Mouse (Mus musculus) stomach, embryonic 14.5 days (tissue): ENCODE measurements around the gene Ptprb. TPM values are rescaled to one million over a fixed set of nuclear protein-coding genes. Genes with fewer than 3 reads are reported as not detected.

Experiments used
- ATAC-seq: fragments of 200-750 bp; cut with Nextera tagmentation; 2 replicates; pipeline ENCODE4 v1.8.0; 2017; ENCODE audit warnings: low read depth, moderate TSS enrichment; ENCODE audit not compliant: insufficient number of reproducible peaks, insufficient read depth, low FRiP score
- H3K27ac ChIP-seq: fragments of 300-500 bp; sonication (generic); 2 replicates; pipeline ENCODE4 v1.5.1; 2014; ENCODE audit warnings: mild to moderate bottlenecking, low read length, moderate library complexity, mixed read lengths
- H3K27me3 ChIP-seq: fragments of 300-500 bp; sonication (generic); 2 replicates; pipeline ENCODE4 v1.6.1; 2014; ENCODE audit warnings: low read length, control low read depth, mixed read lengths; ENCODE audit not compliant: control insufficient read depth, insufficient read depth
- H3K36me3 ChIP-seq: fragments of 300-500 bp; sonication (generic); 2 replicates; pipeline ENCODE4 v1.6.1; 2014; ENCODE audit warnings: mild to moderate bottlenecking, control low read depth, low read length, moderate library complexity, mixed read lengths; ENCODE audit not compliant: control insufficient read depth, insufficient read depth
- H3K4me1 ChIP-seq: fragments of 300-500 bp; sonication (generic); 2 replicates; pipeline ENCODE4 v1.6.1; 2014; ENCODE audit warnings: low read length, control low read depth, mixed read lengths; ENCODE audit not compliant: control insufficient read depth, insufficient read depth
- H3K4me2 ChIP-seq: fragments of 300-500 bp; sonication (generic); replicated peaks from 2 replicates; pipeline ENCODE4 v1.6.1; 2014; ENCODE audit warnings: low read depth, low read length, control low read depth
- H3K4me3 ChIP-seq: fragments of 300-500 bp; sonication (generic); 2 replicates; pipeline ENCODE4 v1.5.1; 2014; ENCODE audit warnings: low read depth, low read length, control low read depth
- H3K9ac ChIP-seq: fragments of 300-500 bp; sonication (generic); replicated peaks from 2 replicates; pipeline ENCODE4 v1.6.1; 2014; ENCODE audit warnings: low read depth, mild to moderate bottlenecking, control low read depth, low read length, moderate library complexity, mixed read lengths
- H3K9me3 ChIP-seq: fragments of 300-500 bp; sonication (generic); 2 replicates; pipeline ENCODE4 v1.6.1; 2016; ENCODE audit warnings: low read depth, low read length, control low read depth; ENCODE audit not compliant: control insufficient read depth
- WGBS: fragments of 180-500 bp; shearing (Covaris S2); extraction: QIAGEN DNeasy Blood & Tissue Kit; methylation state at CpG from one replicate; pipeline ENCODE4 v1.1.7; 2014; 5-methylcytosine and 5-hydroxymethylcytosine counted together
- polyA plus RNA-seq: library from polyadenylated mRNA; unstranded; fragments of >200 nt; fragmentation: Nextera tagmentation; extraction: Ambion mirVana; gene quantifications from 2 replicates; pipeline ENCODE4 v1.2.1, GENCODE M21; 2014

Ptprb gene
- polyA plus RNA-seq, 1 experiment from 2014 or later: 5.9 TPM

GRCm38 (mm10) chr10:116334120-116334519 is 58.8 kb downstream of the Ptprb start:
- no peak for ATAC-seq

DNA sequence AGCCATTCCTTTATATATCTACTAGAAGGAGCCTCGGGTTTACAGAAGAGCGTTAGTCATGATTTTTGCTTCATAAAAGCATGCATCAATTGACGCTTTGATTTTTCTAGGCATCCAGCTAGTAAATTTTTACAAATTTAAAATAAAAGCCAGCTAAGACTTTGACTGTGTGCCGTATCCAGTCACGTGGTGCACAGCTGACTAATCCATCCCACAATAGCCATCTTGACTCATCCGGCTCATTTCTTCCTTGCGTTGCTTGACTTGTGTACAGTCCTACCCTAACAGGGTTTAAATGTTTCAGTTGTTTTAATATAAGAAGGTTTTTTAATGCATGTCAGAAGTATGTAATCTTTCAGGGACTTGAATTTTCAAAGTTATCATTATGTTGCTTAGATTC is 60.0 kb downstream of the Ptprb start:
- Histone ChIP-seq H3K9me3 (no peaks in the 10 kb centered on the region), H3K27ac (no peak overlapping the region), H3K4me2 (no peak overlapping the region), H3K4me3 (no peak overlapping the region), H3K4me1 (no peaks in the 10 kb centered on the region; the same call in 1 of the 2 replicates), H3K36me3 (no peaks in the 10 kb centered on the region), H3K27me3 (no peaks in the 10 kb centered on the region), H3K9ac (no peak overlapping the region)
- WGBS: 94% methylated on average over 7 of the region's 7 CpGs
- no peak for ATAC-seq

More at GRCm38 (mm10) chr10:116334120-116334519, 58.8 kb downstream of the Ptprb start:
- H3K4me3 ChIP-seq: no peak overlapping the region
- no peak overlapping the region for H3K4me2 ChIP-seq
- H3K9me3 ChIP-seq: no peaks in the 10 kb centered on the region
- no peaks in the 10 kb centered on the region for H3K27me3 ChIP-seq
- H3K9ac ChIP-seq: no peak overlapping the region
- 93% methylated on average over 7 of the region's 7 CpGs for WGBS
- H3K27ac ChIP-seq: no peak overlapping the region
- no peaks in the 10 kb centered on the region for H3K36me3 ChIP-seq
- H3K4me1 ChIP-seq: no peaks in the 10 kb centered on the region; the same call in 1 of the 2 replicates

DNA sequence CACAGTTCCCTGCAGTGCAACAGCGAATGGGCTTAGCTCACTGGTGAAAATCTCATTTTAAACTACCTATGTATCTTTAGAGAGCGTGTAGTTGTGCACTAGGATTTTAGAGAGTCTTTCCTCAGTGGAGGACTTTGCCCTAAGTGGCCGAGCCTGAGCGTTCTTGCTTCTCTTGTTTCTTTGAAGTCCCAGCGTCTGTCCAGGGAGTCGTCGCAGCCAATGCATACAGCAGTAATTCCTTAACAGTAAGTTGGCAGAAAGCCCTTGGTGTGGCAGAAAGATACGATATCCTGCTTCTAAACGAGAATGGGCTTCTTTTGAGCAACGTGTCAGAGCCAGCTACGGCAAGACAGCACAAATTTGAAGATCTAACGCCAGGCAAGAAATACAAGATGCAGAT is 65.9 kb downstream of the Ptprb start:
- no peak for ATAC-seq
- Histone ChIP-seq H3K4me1 (no peaks in the 10 kb centered on the region), H3K4me3 (no peak overlapping the region), H3K36me3 (no peaks in the 10 kb centered on the region), H3K4me2 (no peak overlapping the region), H3K27me3 (no peaks in the 10 kb centered on the region), H3K9me3 (no peaks in the 10 kb centered on the region), H3K9ac (no peak overlapping the region), H3K27ac (no peak overlapping the region)
- 79% methylated on average over 12 of the region's 12 CpGs for WGBS

GRCm38 (mm10) chr10:116346618-116347184 is 71.4 kb downstream of the Ptprb start:
- Histone ChIP-seq H3K9me3 (no peaks in the 10 kb centered on the region), H3K4me1 (no peaks in the 10 kb centered on the region), H3K9ac (no peak overlapping the region), H3K36me3 (no peaks in the 10 kb centered on the region), H3K4me3 (no peak overlapping the region), H3K27ac (no peak overlapping the region), H3K27me3 (no peaks in the 10 kb centered on the region), H3K4me2 (no peak overlapping the region)
- no peak for ATAC-seq
- WGBS: 81% methylated on average over 15 of the region's 15 CpGs

DNA sequence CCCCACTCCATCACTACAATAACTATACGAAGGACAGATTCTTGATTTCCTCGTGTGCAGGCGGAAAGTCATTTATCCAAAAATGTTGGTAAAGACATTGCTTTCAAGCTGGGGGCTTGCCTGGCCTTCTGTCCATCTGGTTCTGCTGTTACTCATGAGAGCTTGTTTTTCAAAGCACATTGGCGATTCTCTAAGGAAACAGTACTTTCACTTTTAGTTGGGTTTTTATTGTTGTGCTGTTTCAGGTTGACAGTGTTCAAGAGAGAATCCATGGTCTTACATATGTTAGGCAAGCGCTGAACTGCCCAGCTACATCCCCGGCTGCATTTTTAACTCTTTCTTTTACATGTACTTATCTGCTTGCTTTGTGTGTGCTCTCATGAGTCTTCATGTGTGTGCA is 73.7 kb downstream of the Ptprb start:
- Histone ChIP-seq H3K9ac (no peak overlapping the region), H3K4me3 (no peak overlapping the region), H3K4me2 (no peak overlapping the region), H3K27ac (no peak overlapping the region), H3K36me3 (no peaks in the 10 kb centered on the region), H3K27me3 (no peaks in the 10 kb centered on the region), H3K9me3 (no peaks in the 10 kb centered on the region), H3K4me1 (no peaks in the 10 kb centered on the region)
- ATAC-seq: no peak
- 88% methylated on average over 6 of the region's 6 CpGs for WGBS

DNA sequence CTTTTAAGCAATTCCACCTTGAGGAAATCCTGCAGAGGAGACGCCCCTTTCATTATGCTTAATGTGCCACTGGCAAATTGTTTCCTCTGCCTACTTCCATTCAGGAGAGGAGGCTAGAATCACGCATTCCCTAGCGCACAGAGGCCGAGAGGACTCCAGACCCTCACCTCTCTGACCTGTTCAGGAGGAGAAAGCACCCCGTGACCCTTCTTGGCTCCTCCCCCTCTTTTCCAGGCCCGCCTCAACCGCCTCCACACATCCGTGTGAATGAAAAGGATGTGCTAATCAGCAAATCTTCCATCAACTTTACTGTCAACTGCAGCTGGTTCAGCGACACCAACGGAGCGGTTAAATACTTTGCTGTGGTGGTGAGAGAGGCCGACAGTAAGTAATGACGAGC is 75.2 kb downstream of the Ptprb start:
- no peak overlapping the region for H3K4me3 ChIP-seq
- no peaks in the 10 kb centered on the region for H3K4me1 ChIP-seq
- no peaks in the 10 kb centered on the region for H3K27me3 ChIP-seq
- H3K27ac ChIP-seq: no peak overlapping the region
- no peak for ATAC-seq
- no peaks in the 10 kb centered on the region for H3K9me3 ChIP-seq
- 20% methylated on average over 13 of the region's 13 CpGs for WGBS
- H3K36me3 ChIP-seq: no peaks in the 10 kb centered on the region
- no peak overlapping the region for H3K4me2 ChIP-seq
- no peak overlapping the region for H3K9ac ChIP-seq

- Histone ChIP-seq H3K36me3 (no peaks in the 10 kb centered on the region), H3K27me3 (no peaks in the 10 kb centered on the region), H3K4me1 (0 out of 2 replicates have a peak, but pooled peaks cover 3% of the 10 kb centered on the region), H3K4me2 (no peak overlapping the region), H3K27ac (no peak overlapping the region), H3K9me3 (no peaks in the 10 kb centered on the region), H3K9ac (no peak overlapping the region), H3K4me3 (no peak overlapping the region)
- ATAC-seq: no peak
- WGBS: 49% methylated on average over 5 of the region's 5 CpGs
These were observed 79.0 kb downstream of the Ptprb start for GRCm38 (mm10) chr10:116354372-116354771.

DNA sequence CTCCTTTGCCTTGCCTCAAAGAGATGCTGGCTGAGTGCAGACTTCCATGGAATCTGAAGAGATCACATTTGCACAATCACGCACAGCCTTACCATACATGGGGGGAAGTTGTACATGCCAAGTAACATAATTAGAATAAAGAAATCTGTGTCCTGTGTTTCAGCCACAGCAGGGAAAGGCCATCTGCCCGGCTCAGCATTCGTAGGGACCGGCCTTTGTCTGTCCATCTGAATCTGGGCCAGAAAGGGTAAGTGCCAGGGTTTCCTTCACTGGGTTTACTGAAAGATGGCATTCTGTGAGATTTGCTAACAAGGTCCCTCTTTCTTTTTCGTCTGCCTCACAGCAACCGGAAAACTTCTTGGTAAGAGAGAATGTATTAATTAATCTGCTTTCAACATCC is 86.9 kb downstream of the Ptprb start:
- H3K36me3 ChIP-seq: no peaks in the 10 kb centered on the region
- 0 out of 2 replicates have a peak, but pooled peaks cover 3% of the 10 kb centered on the region for H3K4me1 ChIP-seq
- no peaks in the 10 kb centered on the region for H3K9me3 ChIP-seq
- H3K9ac ChIP-seq: no peak overlapping the region
- H3K4me3 ChIP-seq: no peak overlapping the region
- no peak for ATAC-seq
- no peaks in the 10 kb centered on the region for H3K27me3 ChIP-seq
- H3K27ac ChIP-seq: no peak overlapping the region
- H3K4me2 ChIP-seq: no peak overlapping the region
- 88% methylated on average over 6 of the region's 6 CpGs for WGBS

DNA sequence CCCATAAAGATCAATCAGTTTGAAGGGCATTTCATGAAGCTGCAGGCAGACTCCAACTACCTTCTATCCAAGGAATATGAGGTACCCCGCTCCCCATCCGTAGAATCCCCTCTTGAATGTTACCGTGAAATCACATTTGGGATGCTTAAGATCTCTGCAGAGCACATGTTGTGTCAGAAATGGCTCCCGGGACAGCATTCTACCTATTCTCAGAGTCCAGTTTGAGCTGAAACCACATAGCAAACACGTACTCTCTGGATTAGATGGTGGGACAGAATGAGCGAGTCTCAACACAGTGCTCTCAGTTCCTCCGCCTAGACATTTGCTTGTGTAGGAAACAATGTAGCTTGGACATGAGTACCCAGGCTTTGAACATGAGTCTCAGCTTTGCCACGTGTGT is 87.3 kb downstream of the Ptprb start:
- no peak overlapping the region for H3K4me2 ChIP-seq
- no peak overlapping the region for H3K27ac ChIP-seq
- no peaks in the 10 kb centered on the region for H3K27me3 ChIP-seq
- no peak overlapping the region for H3K9ac ChIP-seq
- no peaks in the 10 kb centered on the region for H3K36me3 ChIP-seq
- no peak overlapping the region for H3K4me3 ChIP-seq
- 0 out of 2 replicates have a peak, but pooled peaks cover 3% of the 10 kb centered on the region for H3K4me1 ChIP-seq
- WGBS: 81% methylated on average over 8 of the region's 8 CpGs
- no peak for ATAC-seq
- H3K9me3 ChIP-seq: no peaks in the 10 kb centered on the region
